Mouse (Mus musculus): ENCODE data around the gene Gucy2d. TPM values are rescaled to one million over a fixed set of nuclear protein-coding genes. Genes with fewer than 3 reads are reported as not detected.

Gene Gucy2d
- not detected in 2 replicates for polyA plus RNA-seq (2012; rRNA removed)

GRCm38 (mm10) chr7:98439956-98440466 lies at the start of gene Gucy2d:
Gucy2d (plus strand) TSS chr7:98440416.

DNA sequence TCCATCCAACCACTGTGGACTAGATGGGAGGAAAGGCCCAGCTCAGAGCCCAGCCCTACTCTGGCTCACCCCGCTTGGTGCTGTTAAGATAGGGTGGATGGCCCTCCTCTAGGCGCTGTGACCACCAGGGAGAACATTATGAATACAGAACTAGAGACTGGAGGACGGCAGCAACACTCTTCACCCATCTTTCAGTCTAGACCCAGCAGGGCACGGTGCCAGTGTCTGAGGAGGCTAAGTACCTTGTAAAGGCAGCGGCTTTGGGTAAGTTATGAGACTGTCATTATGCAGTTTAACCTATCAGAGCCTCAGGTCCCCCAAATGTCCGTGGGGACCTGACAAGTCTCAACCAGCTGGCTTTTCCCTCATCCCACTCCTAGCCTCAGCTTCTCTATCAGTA lies 48.9 kb downstream of the Gucy2d start, which contains the start of gene Lrrc32:
Lrrc32 (plus strand) TSS at position 153 of the 400 bp plus-strand sequence.

Other genes starting within 250 kb of the Gucy2d start
- gene B3gnt6, start 240.9 kb upstream of the Gucy2d start, polyA plus RNA-seq (2012; rRNA removed) = 0.04 and 0.07 TPM in 2 replicates
- gene Acer3, start 119.2 kb upstream of the Gucy2d start, polyA plus RNA-seq (2012; rRNA removed) = 15.1 and 16.2 TPM in 2 replicates
- gene Tsku, start 79.1 kb upstream of the Gucy2d start, polyA plus RNA-seq (2012; rRNA removed) = 16.2 and 19.5 TPM in 2 replicates
- 7.2 and 8.0 TPM in 2 replicates for gene Lrrc32, start 48.9 kb downstream of the Gucy2d start, polyA plus RNA-seq (2012; rRNA removed)
- gene Emsy, start 216.4 kb downstream of the Gucy2d start, polyA plus RNA-seq (2012; rRNA removed) = 6.9 and 7.0 TPM in 2 replicates